In genomic region chr16:24487782-24488241, GRCm38 (mm10) we compare ENCODE assay signal across 8 mouse cellular contexts.
DNase-seq lines count a peak whose midpoint lies in the region; ATAC-seq and TF ChIP-seq lines count a peak whose summit lies in the region.

No protein-coding gene starts in this region.

- peaks cover 13% of the 10 kb centered on the region for H3K4me1 ChIP-seq in hindbrain, embryonic 16.5 days (ENCODE audit: control insufficient read depth, insufficient read depth, low read depth, low read length)
- peaks cover 27% of the 10 kb centered on the region for H3K4me1 ChIP-seq in hindbrain, embryonic 12.5 days
- H3K4me1 ChIP-seq in forebrain, postnatal 0 days (ENCODE audit: insufficient read depth): no peaks in the 10 kb centered on the region; the same call in none of the 2 replicates
- peaks cover 37% of the 10 kb centered on the region for H3K4me1 ChIP-seq in lung, embryonic 14.5 days (ENCODE audit: insufficient read depth)
- peaks cover 22% of the 10 kb centered on the region for H3K4me1 ChIP-seq in thymus, adult 2 months (replicated peaks; ENCODE audit: control insufficient read depth, insufficient read depth, low read length)

- TF ChIP-seq CTCF in forebrain, postnatal 0 days (IDR thresholded peaks at IDR 0.05; ENCODE audit: low read depth): no peak
- TF ChIP-seq CTCF in lung, embryonic 14.5 days (IDR thresholded peaks at IDR 0.05; ENCODE audit: low read depth): 0 out of 2 replicates have a peak, but pooled peaks have one; percentile 17
- no peak for TF ChIP-seq CTCF in thymus, adult 2 months (IDR thresholded peaks at IDR 0.05; ENCODE audit: borderline replicate concordance, control insufficient read depth, extremely low read depth, insufficient read depth, low read length, poor library complexity)

- peak; percentile 68 for DNase-seq in NIH3T3 (ENCODE audit: low read depth)
- peak; percentile 45 for DNase-seq in forebrain, postnatal 0 days
- peak; percentile 89 for DNase-seq in heart, postnatal 4 days
- DNase-seq in lung, embryonic 14.5 days: peak; percentile 87
- no peak for DNase-seq in embryo, embryonic 10.5 days (ENCODE audit: low spot score)
- no peak for DNase-seq in thymus, adult 2 months

- H3K27ac ChIP-seq in hindbrain, embryonic 16.5 days (ENCODE audit: low read depth, low read length): no peak overlapping the region
- H3K27ac ChIP-seq in hindbrain, embryonic 12.5 days: no peak overlapping the region
- H3K27ac ChIP-seq in forebrain, postnatal 0 days (ENCODE audit: low read depth, low read length): no peak overlapping the region
- peak overlapping the region; percentile 40; the same call in 1 of the 2 replicates for H3K27ac ChIP-seq in lung, embryonic 14.5 days (ENCODE audit: low read depth)
- no peak overlapping the region for H3K27ac ChIP-seq in thymus, adult 2 months (ENCODE audit: control insufficient read depth, insufficient read depth, low read length)

- WGBS in hindbrain, embryonic 16.5 days: 47% methylated on average over 6 of the region's 6 CpGs
- WGBS in hindbrain, embryonic 12.5 days: 62% methylated on average over 6 of the region's 6 CpGs
- 22% methylated on average over 6 of the region's 6 CpGs for WGBS in forebrain, postnatal 0 days
- 24% methylated on average over 6 of the region's 6 CpGs for WGBS in lung, embryonic 14.5 days
- 63% methylated on average over 6 of the region's 6 CpGs for WGBS in thymus, adult 2 months

- H3K36me3 ChIP-seq in hindbrain, embryonic 16.5 days (ENCODE audit: control insufficient read depth, insufficient read depth, low read length): no peaks in the 10 kb centered on the region
- H3K36me3 ChIP-seq in hindbrain, embryonic 12.5 days: no peaks in the 10 kb centered on the region
- no peaks in the 10 kb centered on the region for H3K36me3 ChIP-seq in forebrain, postnatal 0 days (ENCODE audit: insufficient read depth)
- H3K36me3 ChIP-seq in lung, embryonic 14.5 days (ENCODE audit: insufficient read depth): peaks cover 10% of the 10 kb centered on the region; the same call in 1 of the 2 replicates
- H3K36me3 ChIP-seq in thymus, adult 2 months (ENCODE audit: control insufficient read depth, insufficient read depth, low read length): no peaks in the 10 kb centered on the region

- peak; percentile 63 for ATAC-seq in hindbrain, embryonic 16.5 days
- no peak for ATAC-seq in hindbrain, embryonic 12.5 days (ENCODE audit: low FRiP score)
- peak; percentile 52 for ATAC-seq in forebrain, postnatal 0 days
- peak; percentile 45; the same call in 1 of the 2 replicates for ATAC-seq in lung, embryonic 14.5 days (ENCODE audit: insufficient read depth)

- TF ChIP-seq POLR2A in thymus, adult 2 months (IDR thresholded peaks at IDR 0.05; ENCODE audit: control insufficient read depth, extremely low read depth, insufficient read depth, low read length, poor library complexity): no peak

- no peak overlapping the region for H3K9ac ChIP-seq in hindbrain, embryonic 16.5 days (ENCODE audit: low read depth, low read length)
- H3K9ac ChIP-seq in hindbrain, embryonic 12.5 days: no peak overlapping the region
- H3K9ac ChIP-seq in forebrain, postnatal 0 days: no peak overlapping the region
- no peak overlapping the region for H3K9ac ChIP-seq in lung, embryonic 14.5 days

- no peak overlapping the region for H3K4me2 ChIP-seq in hindbrain, embryonic 16.5 days (ENCODE audit: low read length)
- no peak overlapping the region for H3K4me2 ChIP-seq in hindbrain, embryonic 12.5 days (replicated peaks)
- no peak overlapping the region for H3K4me2 ChIP-seq in forebrain, postnatal 0 days (ENCODE audit: low read depth)
- no peak overlapping the region for H3K4me2 ChIP-seq in lung, embryonic 14.5 days

- no peak overlapping the region for H3K4me3 ChIP-seq in hindbrain, embryonic 16.5 days (ENCODE audit: low read length)
- no peak overlapping the region for H3K4me3 ChIP-seq in hindbrain, embryonic 12.5 days
- H3K4me3 ChIP-seq in forebrain, postnatal 0 days (ENCODE audit: low read depth, low read length): no peak overlapping the region
- no peak overlapping the region for H3K4me3 ChIP-seq in lung, embryonic 14.5 days (ENCODE audit: low read depth, low read length)
- no peak overlapping the region for H3K4me3 ChIP-seq in thymus, adult 2 months (ENCODE audit: control insufficient read depth, insufficient read depth, low read length)

- H3K27me3 ChIP-seq in hindbrain, embryonic 16.5 days (replicated peaks; ENCODE audit: control insufficient read depth, insufficient read depth, low read length): no peaks in the 10 kb centered on the region
- H3K27me3 ChIP-seq in hindbrain, embryonic 12.5 days: no peaks in the 10 kb centered on the region
- no peaks in the 10 kb centered on the region for H3K27me3 ChIP-seq in forebrain, postnatal 0 days (ENCODE audit: insufficient read depth, low read length)
- no peaks in the 10 kb centered on the region for H3K27me3 ChIP-seq in lung, embryonic 14.5 days (ENCODE audit: insufficient read depth, low read length)
- no peaks in the 10 kb centered on the region for H3K27me3 ChIP-seq in thymus, adult 2 months (ENCODE audit: control insufficient read depth, insufficient read depth, low read length)

- peaks cover 3% of the 10 kb centered on the region; the same call in 1 of the 2 replicates for H3K9me3 ChIP-seq in hindbrain, embryonic 16.5 days (ENCODE audit: control insufficient read depth, low read length)
- no peaks in the 10 kb centered on the region for H3K9me3 ChIP-seq in hindbrain, embryonic 12.5 days (replicated peaks)
- no peaks in the 10 kb centered on the region for H3K9me3 ChIP-seq in forebrain, postnatal 0 days (ENCODE audit: low read length)
- no peaks in the 10 kb centered on the region for H3K9me3 ChIP-seq in lung, embryonic 14.5 days (ENCODE audit: low read depth, low read length)

Comparison
In these comparisons a context has a peak if more than half of its experiments do, and no peak if none do; other contexts are left out.
1. DNase-seq: peak in NIH3T3 (single experiment), forebrain, postnatal 0 days (single experiment), heart, postnatal 4 days (single experiment) and lung, embryonic 14.5 days (single experiment); none in embryo, embryonic 10.5 days (single experiment) and thymus, adult 2 months (single experiment).